Mouse (Mus musculus) right cerebral cortex, postnatal 36 days (tissue): ENCODE results near the gene C5ar1.
"Not testable (repeated sequence)": the region's sequence is repeated elsewhere in the genome, so short reads cannot be mapped to it uniquely, and the experiment has no call there.

Source experiments
- DNase-seq, 2 experiments: peaks; one replicate each; pipeline ENCODE4 v3.0.0; 2022; ENCODE audit warnings: low spot score in 2 of 2, mixed read lengths in 1 of 2

C5ar1 gene

GRCm38 (mm10) chr7:16274922-16275890, 15.9 kb upstream of the C5ar1 start:
- no peak for DNase-seq

DNA sequence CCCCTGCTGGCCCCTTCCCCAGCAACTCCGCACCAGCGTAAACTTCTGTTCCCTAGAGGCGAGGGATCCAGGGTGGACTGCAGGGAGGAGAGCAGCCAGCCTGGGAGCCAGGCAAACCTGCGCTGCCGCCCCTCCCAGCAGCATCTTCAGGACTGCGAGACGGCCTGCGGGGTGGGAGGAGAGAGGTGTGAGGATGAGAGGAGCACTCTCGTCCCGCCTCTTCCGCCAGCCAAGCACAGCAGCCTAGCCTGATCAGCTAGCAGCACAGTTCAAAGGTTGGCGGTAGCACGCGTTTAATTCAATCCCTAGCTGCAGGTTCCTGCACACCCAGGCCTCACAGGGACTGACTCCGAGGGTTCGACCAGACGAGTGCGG, 14.4 kb upstream of the C5ar1 start:
- peak; percentile 59 to 61 for DNase-seq

DNA sequence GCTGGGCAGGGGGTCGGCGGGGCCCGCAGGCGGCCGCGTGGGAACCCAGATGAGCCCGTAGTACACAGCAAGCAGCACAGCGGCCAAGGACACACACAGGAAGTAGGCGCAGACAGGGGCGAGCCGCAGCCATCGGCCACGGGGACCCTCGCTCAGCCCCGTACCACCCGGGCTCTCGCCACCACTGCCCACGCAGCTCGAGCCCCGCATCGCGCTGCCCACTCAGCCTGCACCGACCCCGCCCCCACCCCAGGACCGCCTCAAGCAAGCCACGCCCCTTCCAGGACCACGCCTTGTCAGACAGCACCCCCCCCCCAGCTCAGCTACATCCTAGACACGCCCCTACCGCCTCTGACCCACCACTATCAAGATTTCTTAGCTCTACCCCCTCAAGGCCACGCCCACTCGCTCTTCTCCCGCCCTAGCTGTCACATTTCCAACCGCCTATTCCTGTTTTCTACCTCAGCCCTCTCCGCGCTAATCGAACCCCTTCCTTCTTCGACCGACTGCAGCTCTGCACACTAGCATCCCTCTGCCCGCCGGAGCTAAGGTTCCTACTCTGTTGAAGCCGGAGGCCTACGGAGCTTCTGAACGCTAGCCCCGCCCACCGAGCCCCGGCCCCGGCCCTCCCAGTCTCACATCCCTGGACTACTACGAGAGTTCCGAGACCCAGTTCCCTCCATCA, 13.9 kb upstream of the C5ar1 start, which contains the start of gene Inafm1:
TSS of gene Inafm1 (minus strand) at position 537 of the 685 bp plus-strand sequence.
- peak; percentile 80 to 82 for DNase-seq

DNA sequence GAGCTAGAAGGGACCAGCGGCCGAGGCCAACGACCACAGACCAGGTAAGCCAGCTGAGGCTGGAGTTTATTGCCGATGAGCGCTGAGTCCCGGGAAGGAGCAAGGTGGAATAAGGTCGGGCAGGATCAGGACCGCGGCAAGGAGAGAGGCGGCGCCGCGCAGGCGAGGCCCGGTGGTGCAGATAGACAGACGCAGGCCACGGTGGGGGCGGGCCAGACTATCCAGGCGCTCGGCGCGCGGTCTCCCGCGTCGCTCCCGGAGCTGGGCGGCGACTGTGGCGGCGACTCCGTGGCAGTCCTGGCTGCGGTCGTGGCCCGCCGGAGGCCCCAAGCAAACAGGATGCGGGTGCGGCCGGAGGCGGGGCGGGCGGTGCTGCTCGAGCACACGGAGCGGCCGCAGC, 13.3 kb upstream of the C5ar1 start:
- DNase-seq, result peak; percentile 66 to 70

GRCm38 (mm10) chr7:16271139-16271538, 11.8 kb upstream of the C5ar1 start:
- DNase-seq, result no peak

GRCm38 (mm10) chr7:16266593-16266992, 7.3 kb upstream of the C5ar1 start:
- DNase-seq, result not testable (repeated sequence)

- no peak for DNase-seq
Observed at GRCm38 (mm10) chr7:16265856-16266255, 6.5 kb upstream of the C5ar1 start.

GRCm38 (mm10) chr7:16263843-16264242, 4.5 kb upstream of the C5ar1 start:
- DNase-seq, result no peak

- DNase-seq, result peak; percentile 61 to 69
Observed at GRCm38 (mm10) chr7:16263015-16263787, 3.9 kb upstream of the C5ar1 start.

DNA sequence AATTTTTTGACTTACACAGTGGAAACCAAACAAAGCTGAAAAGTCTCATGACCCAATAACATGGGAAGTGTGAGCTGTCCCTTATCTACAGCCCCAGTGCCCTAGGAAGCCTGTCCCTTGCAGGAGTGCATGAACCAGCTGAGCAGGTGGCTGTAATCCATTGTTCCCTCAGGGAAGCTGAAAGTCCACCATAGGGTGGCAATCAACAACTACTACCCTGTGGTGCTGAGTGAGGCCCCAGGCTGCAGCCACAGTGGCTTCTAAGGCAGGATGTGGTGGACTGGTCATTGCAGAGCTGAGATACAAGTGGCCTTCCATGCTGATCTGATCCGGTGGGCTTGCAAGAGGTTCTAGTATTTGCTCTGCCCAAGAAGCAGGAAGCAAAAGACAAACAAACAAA, 1.8 kb upstream of the C5ar1 start:
- DNase-seq, result no peak

GRCm38 (mm10) chr7:16257830-16258229, 1.5 kb downstream of the C5ar1 start:
- DNase-seq, result no peak

GRCm38 (mm10) chr7:16255963-16256362, 3.4 kb downstream of the C5ar1 start:
- DNase-seq, result not testable (repeated sequence)

DNA sequence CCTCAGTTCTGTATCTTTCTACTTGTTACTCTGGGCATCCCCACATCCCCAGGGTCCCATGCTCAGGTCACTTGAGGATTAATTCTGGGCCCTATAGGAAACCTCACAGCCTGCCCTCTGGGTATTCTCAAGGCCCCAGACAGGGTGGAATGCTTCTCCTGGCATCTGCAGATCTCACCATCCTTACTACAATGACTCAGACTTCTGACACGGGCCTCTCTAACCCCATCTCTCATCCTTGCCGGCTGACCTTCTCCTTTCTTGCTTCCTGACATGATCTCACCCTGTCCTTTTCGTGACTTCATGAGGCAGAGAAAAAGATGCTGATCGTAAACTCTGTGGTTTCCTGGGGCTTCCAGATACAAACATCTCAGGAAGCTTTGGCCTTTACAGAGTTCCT, 5.1 kb downstream of the C5ar1 start:
- DNase-seq, result no peak

DNA sequence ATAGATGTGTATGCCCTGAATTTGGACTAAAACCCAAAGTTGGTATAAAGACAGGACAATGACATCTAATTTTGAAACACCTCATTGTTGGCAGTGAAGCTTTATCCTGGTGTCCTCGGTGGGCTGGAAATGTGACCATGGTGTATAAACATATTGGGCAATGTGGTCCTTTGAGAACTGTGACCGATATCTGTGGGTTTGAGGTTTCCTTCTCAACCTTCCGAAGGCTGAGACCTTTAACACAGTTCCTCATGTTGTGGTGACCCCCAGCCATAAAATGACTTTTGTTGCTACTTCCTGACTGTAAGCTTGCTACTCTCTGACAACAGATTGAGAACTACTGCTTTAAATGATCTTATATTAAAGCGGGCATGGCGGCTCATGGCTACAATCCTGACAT, 8.7 kb downstream of the C5ar1 start:
- DNase-seq, result no peak

- no peak for DNase-seq
Observed at GRCm38 (mm10) chr7:16245958-16246357, 13.4 kb downstream of the C5ar1 start.

- no peak for DNase-seq
Observed at GRCm38 (mm10) chr7:16244067-16244466, 15.3 kb downstream of the C5ar1 start, which contains the start of gene C5ar2. TSS of gene C5ar2 (minus strand) at chr7:16244154.

- DNase-seq, result no peak
Observed at GRCm38 (mm10) chr7:16242198-16242597, 17.1 kb downstream of the C5ar1 start.

DNA sequence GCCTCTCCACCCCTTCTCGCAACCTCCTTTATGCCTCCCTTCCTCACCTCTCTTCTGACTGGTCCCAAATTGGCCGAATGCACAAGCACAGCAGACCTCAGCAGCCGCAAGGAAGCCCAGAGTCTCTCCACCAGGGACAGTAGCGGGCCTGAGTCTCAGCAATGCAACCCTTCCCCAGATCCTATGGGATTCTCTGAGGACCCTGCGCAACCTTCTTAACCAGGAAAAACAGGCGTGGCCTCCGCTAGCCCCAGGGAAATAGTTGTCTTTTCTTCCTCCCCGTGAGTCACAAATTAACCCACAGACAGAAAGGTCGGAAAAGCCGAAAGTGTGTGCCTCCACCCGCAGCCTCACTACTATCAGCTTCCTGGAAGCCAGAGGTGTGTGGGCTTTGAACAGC, 17.6 kb downstream of the C5ar1 start:
- DNase-seq, result no peak

DNA sequence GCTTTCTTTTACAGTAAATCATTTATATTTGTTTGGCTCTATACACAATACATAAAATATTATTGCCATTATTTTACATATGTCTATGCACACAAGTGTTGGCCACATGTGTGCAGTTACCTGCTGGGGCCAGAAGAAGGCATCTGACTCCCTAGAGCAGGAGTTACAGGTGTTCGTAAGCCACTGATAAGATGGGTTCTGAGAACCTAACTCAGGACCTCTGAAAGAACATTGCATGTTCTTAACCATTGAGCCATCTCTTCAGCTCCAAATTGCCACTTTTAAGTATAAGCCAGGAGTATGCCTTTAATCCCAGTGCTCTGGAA, 18.4 kb downstream of the C5ar1 start:
- DNase-seq, result no peak

DNA sequence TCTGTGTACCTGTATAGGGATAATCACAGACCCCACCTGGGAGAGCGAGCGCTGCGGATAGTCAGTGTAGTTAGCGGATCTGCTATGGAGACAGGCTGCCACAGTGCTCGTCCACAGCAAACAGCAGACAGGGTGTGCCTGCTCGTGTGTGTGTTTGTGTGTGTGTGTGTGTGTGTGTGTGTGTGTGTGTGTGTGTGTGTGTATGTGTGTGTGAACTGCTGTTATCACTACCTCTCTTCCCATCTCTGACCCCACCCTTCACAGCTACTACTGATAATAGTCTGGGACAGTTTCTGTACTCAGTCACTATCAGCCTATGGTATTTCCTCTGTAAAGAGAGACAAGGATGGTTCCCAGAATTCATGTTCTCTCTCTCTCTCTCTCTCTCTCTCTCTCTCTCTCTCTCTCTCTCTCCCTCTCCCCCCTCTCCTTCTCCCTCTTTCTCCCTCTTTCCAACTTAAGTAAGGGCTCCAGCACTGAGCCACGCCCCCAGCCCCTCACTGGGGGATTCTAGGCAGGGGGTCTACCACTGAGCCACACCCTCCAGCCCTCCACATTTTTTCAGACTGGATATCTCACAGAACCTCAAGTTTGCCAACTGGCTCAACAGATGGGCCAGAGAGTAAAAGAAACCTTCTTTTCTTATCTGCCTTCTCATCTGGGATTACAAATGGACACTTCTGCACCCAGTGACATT, 18.9 kb downstream of the C5ar1 start:
- no peak for DNase-seq

DNA sequence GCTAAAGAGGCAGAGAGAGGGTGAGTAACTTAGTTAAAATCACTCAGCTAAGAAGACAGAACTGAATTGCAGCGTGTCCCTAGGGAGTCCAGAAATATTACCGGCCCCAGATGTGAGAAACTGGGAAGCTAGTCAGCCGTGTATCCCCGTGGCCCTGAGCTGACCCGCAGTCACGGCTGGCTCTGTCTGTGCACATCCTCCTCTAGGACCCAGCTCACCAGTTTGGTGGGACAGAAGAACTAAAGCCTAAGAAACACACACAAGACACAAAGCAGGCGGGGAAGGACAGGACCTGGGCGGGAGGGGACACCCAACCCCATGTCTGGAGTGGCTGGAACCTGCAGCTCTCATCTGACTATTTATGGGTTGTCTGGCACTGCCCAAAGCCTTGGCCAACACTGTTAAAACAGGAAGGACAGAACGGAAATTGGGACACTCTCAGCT, 19.8 kb downstream of the C5ar1 start:
- no peak for DNase-seq
